Mouse (Mus musculus): ENCODE data around the gene Srms.
"Not testable (repeated sequence)": the region's sequence is repeated elsewhere in the genome, so short reads cannot be mapped to it uniquely, and the experiment has no call there.

Gene Srms

GRCm38 (mm10) chr2:181219538-181220216, 6.7 kb upstream of the Srms start, which contains the start of gene Fndc11:
Gene Fndc11 (plus strand): TSS chr2:181220013.
- peak; percentile 74 for DNase-seq (ENCODE audit: low spot score)

- DNase-seq (ENCODE audit: low spot score), result no peak
Observed at GRCm38 (mm10) chr2:181218881-181219485, 6.0 kb upstream of the Srms start.

- no peak for DNase-seq (ENCODE audit: low spot score)
Observed at GRCm38 (mm10) chr2:181216037-181216436, 3.1 kb upstream of the Srms start.

GRCm38 (mm10) chr2:181212389-181213020, 480 bp downstream of the Srms start:
- no peak for DNase-seq (ENCODE audit: low spot score)

GRCm38 (mm10) chr2:181206118-181206517, 6.9 kb downstream of the Srms start:
- no peak for DNase-seq (ENCODE audit: low spot score)

GRCm38 (mm10) chr2:181205678-181206077, 7.3 kb downstream of the Srms start:
- DNase-seq (ENCODE audit: low spot score), result no peak

GRCm38 (mm10) chr2:181202886-181203285, 10.1 kb downstream of the Srms start:
- DNase-seq (ENCODE audit: low spot score), result no peak

- no peak for DNase-seq (ENCODE audit: low spot score)
Observed at GRCm38 (mm10) chr2:181202422-181202821, 10.6 kb downstream of the Srms start, which contains the start of gene Ptk6. Gene Ptk6 (minus strand): TSS chr2:181202789.

- DNase-seq (ENCODE audit: low spot score), result no peak
Observed at GRCm38 (mm10) chr2:181201606-181202005, 11.4 kb downstream of the Srms start.

- DNase-seq (ENCODE audit: low spot score), result no peak
Observed at GRCm38 (mm10) chr2:181196628-181197300, 16.2 kb downstream of the Srms start.

GRCm38 (mm10) chr2:181193044-181193443, 19.9 kb downstream of the Srms start:
- DNase-seq (ENCODE audit: low spot score), result no peak

GRCm38 (mm10) chr2:181191936-181192335, 21.0 kb downstream of the Srms start:
- DNase-seq (ENCODE audit: low spot score), result no peak

GRCm38 (mm10) chr2:181191385-181191784, 21.6 kb downstream of the Srms start:
- DNase-seq (ENCODE audit: low spot score), result not testable (repeated sequence)

GRCm38 (mm10) chr2:181189321-181189720, 23.7 kb downstream of the Srms start:
- no peak for DNase-seq (ENCODE audit: low spot score)

- no peak for DNase-seq (ENCODE audit: low spot score)
Observed at GRCm38 (mm10) chr2:181188681-181189080, 24.3 kb downstream of the Srms start.

- peak; percentile 92 for DNase-seq (ENCODE audit: low spot score)
Observed at GRCm38 (mm10) chr2:181187121-181188000, 25.6 kb downstream of the Srms start, which contains the start of gene Ppdpf. Gene Ppdpf (plus strand): TSS chr2:181187247.

GRCm38 (mm10) chr2:181186635-181187034, 26.4 kb downstream of the Srms start:
- DNase-seq (ENCODE audit: low spot score), result peak; percentile 70

- DNase-seq (ENCODE audit: low spot score), result no peak
Observed at GRCm38 (mm10) chr2:181180898-181181297, 32.1 kb downstream of the Srms start.

GRCm38 (mm10) chr2:181178471-181178870, 34.5 kb downstream of the Srms start:
- no peak for DNase-seq (ENCODE audit: low spot score)

GRCm38 (mm10) chr2:181178015-181178414, 35.0 kb downstream of the Srms start:
- no peak for DNase-seq (ENCODE audit: low spot score)

GRCm38 (mm10) chr2:181174646-181175045, 38.3 kb downstream of the Srms start:
- DNase-seq (ENCODE audit: low spot score), result no peak
